Mouse (Mus musculus) CH12.LX (cell line): ENCODE measurements around the gene Dclk2.

Experiments used
- CHD2 ChIP-seq: IDR thresholded peaks from 2 replicates; pipeline ENCODE4 v1.6.1; 2011; ENCODE audit warnings: low read length, improper control_type of control experiment
- CTCF ChIP-seq, 2 experiments: IDR thresholded peaks in 1 of 2; conservative IDR thresholded peaks in 1 of 2; 2 replicates each; pipeline ENCODE4 v1.5.1; 2011 to 2012; ENCODE audit warnings: low read depth in 2 of 2, low read length in 2 of 2, improper control_type of control experiment in 1 of 2, inconsistent platforms in 1 of 2, mild to moderate bottlenecking in 1 of 2, moderate library complexity in 1 of 2
- E2F4 ChIP-seq: IDR thresholded peaks from 2 replicates; pipeline ENCODE4 v1.6.1; 2011; ENCODE audit warnings: low read depth, low read length, improper control_type of control experiment; ENCODE audit not compliant: insufficient replicate concordance
- ELF1 ChIP-seq: IDR thresholded peaks from 2 replicates; pipeline ENCODE4 v1.6.1; 2014; ENCODE audit warnings: low read depth, mild to moderate bottlenecking, inconsistent platforms, low read length, improper control_type of control experiment
- EP300 ChIP-seq: IDR thresholded peaks from 2 replicates; pipeline ENCODE4 v1.6.1; 2011; ENCODE audit warnings: low read length, improper control_type of control experiment
- HCFC1 ChIP-seq: IDR thresholded peaks from 2 replicates; pipeline ENCODE4 v1.6.1; 2012; ENCODE audit warnings: low read depth, mild to moderate bottlenecking, inconsistent platforms, low read length, improper control_type of control experiment
- MAFK ChIP-seq: IDR thresholded peaks from 2 replicates; pipeline ENCODE4 v1.6.1; 2011; ENCODE audit warnings: low read length, improper control_type of control experiment; ENCODE audit not compliant: insufficient replicate concordance
- NRF1 ChIP-seq: IDR thresholded peaks from 2 replicates; pipeline ENCODE4 v1.6.1; 2014; ENCODE audit warnings: low read depth, mild to moderate bottlenecking, inconsistent platforms, low read length, improper control_type of control experiment, moderate library complexity
- POLR2A ChIP-seq: IDR thresholded peaks from 2 replicates; pipeline ENCODE4 v1.6.1; 2011; ENCODE audit warnings: low read depth, mild to moderate bottlenecking, improper control_type of control experiment, low read length
- RAD21 ChIP-seq: IDR thresholded peaks from 2 replicates; pipeline ENCODE4 v1.6.1; 2011; ENCODE audit warnings: low read depth, mild to moderate bottlenecking, low read length, improper control_type of control experiment, moderate library complexity
- USF2 ChIP-seq: conservative IDR thresholded peaks from 2 replicates; pipeline ENCODE4 v1.6.1; 2011; ENCODE audit warnings: low read depth, low read length, improper control_type of control experiment
- ZKSCAN1 ChIP-seq: IDR thresholded peaks from 2 replicates; pipeline ENCODE4 v1.6.1; 2012; ENCODE audit warnings: low read depth, inconsistent platforms, low read length, improper control_type of control experiment, borderline replicate concordance

- no peak for TF ChIP-seq CTCF (conservative IDR thresholded peaks at IDR 0.05 in 1 of 2, IDR thresholded peaks at IDR 0.05 in 1 of 2; ENCODE audit: low read depth in 2 of 2, low read length in 2 of 2)
- TF ChIP-seq ZKSCAN1: no peak
- no peak for TF ChIP-seq RAD21
- no peak for TF ChIP-seq ELF1
- TF ChIP-seq POLR2A: no peak
- no peak for TF ChIP-seq USF2
- no peak for TF ChIP-seq HCFC1
- TF ChIP-seq NRF1: no peak
- no peak for TF ChIP-seq MAFK
- no peak for TF ChIP-seq EP300
- no peak for TF ChIP-seq E2F4
- TF ChIP-seq CHD2: no peak
Observed at GRCm38 (mm10) chr3:86954521-86954920, 33.9 kb upstream of the Dclk2 start.
